Mouse (Mus musculus) MEL (cell line): ENCODE measurements around the gene Arap2.

Source experiments
- CHD1 ChIP-seq: IDR thresholded peaks from 2 replicates; pipeline ENCODE4 v1.6.1; 2012; ENCODE audit warnings: low read depth, mild to moderate bottlenecking, inconsistent platforms, low read length, improper control_type of control experiment
- CTCF ChIP-seq, 3 experiments: IDR thresholded peaks in 2 of 3; conservative IDR thresholded peaks in 1 of 3; 2 replicates each; pipeline ENCODE4 v1.5.1; 2011 to 2012; ENCODE audit warnings: low read length in 3 of 3, low read depth in 2 of 3, mild to moderate bottlenecking in 2 of 3, improper control_type of control experiment in 1 of 3, inconsistent platforms in 1 of 3, mixed read lengths in 1 of 3, moderate library complexity in 1 of 3; ENCODE audit not compliant: control insufficient read depth in 1 of 3, insufficient read depth in 1 of 3, poor library complexity in 1 of 3, severe bottlenecking in 1 of 3
- E2F4 ChIP-seq: IDR thresholded peaks from 2 replicates; pipeline ENCODE4 v1.6.1; 2011; ENCODE audit warnings: low read depth, low read length, improper control_type of control experiment, borderline replicate concordance
- NRF1 ChIP-seq: IDR thresholded peaks from 2 replicates; pipeline ENCODE4 v1.6.1; 2014; ENCODE audit warnings: low read depth, mild to moderate bottlenecking, inconsistent platforms, low read length, improper control_type of control experiment, moderate library complexity; ENCODE audit not compliant: poor library complexity, insufficient read depth, severe bottlenecking
- ZNF384 ChIP-seq: IDR thresholded peaks from 2 replicates; pipeline ENCODE4 v1.6.1; 2012; ENCODE audit warnings: low read depth, mild to moderate bottlenecking, inconsistent platforms, low read length, improper control_type of control experiment

DNA sequence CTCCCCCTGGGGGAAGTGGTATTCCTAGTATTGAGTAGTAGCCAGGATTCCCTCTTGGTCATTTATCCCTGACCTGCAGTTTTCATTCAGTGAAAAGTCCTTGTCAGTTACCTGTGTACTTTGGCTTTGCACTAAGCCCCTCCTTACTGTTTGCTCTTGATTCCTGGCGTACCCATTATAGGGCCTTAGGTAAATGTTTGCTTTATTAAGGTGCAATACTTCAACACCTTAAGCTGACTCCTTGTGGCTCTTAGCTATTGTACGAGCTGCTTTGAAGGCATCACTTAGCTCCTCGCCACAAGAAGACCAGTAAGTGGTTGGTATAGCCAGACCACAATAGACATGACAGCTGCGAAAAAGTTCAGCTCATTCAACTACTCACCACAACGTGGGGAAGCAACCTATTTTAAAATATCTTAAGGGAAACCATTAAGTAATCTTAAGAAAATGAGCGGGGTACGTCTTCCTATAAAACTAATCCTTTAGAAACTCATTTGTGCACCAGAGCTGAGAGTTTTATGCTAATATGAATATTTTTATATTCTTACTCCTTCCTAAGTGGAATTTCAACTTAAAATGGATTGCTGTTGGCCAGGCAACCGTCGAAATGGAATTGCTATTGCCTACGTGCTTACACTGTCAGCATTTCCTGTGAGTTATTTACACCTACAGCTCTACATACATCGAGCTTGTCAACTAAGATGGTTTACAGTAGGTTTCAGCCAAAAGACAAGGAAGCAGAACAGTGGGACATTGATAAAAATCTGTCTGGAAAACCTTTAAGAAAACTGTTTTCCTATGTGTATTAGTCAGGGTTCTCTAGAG, 6.0 kb upstream of the Arap2 start:
- TF ChIP-seq ZNF384 (no peak), E2F4 (no peak), NRF1 (no peak), CTCF (IDR thresholded peaks at IDR 0.05 in 2 of 3, conservative IDR thresholded peaks at IDR 0.05 in 1 of 3; ENCODE audit: control insufficient read depth in 1 of 3, insufficient read depth in 1 of 3, low read depth in 2 of 3, low read length in 3 of 3, poor library complexity in 1 of 3, severe bottlenecking in 1 of 3) (no peak), CHD1 (no peak)
